Mouse (Mus musculus) thymus, postnatal 10 days (tissue): ENCODE results near the gene Qpct.

Source experiments
- DNase-seq, 2 experiments: peaks; one replicate each; pipeline ENCODE4 v3.0.0; 2021; ENCODE audit warnings: low spot score in 2 of 2

The Qpct gene

GRCm38 (mm10) chr17:79051606-79052005, at the start of gene Qpct:
Gene Qpct (plus strand): TSS chr17:79051906.
- DNase-seq: no peak

- no peak for DNase-seq
Observed at GRCm38 (mm10) chr17:79013625-79014024, 38.1 kb upstream of the Qpct start.

- no peak for DNase-seq
Observed at GRCm38 (mm10) chr17:79014911-79015685, 36.6 kb upstream of the Qpct start.

GRCm38 (mm10) chr17:79015831-79016230, 35.9 kb upstream of the Qpct start:
- DNase-seq: no peak

- DNase-seq: no peak
Observed at GRCm38 (mm10) chr17:79018422-79018821, 33.3 kb upstream of the Qpct start.

- no peak for DNase-seq
Observed at GRCm38 (mm10) chr17:79019726-79020207, 31.9 kb upstream of the Qpct start.

GRCm38 (mm10) chr17:79020208-79020983, 31.3 kb upstream of the Qpct start, which contains the start of gene Prkd3:
Gene Prkd3 (minus strand): TSS chr17:79020816.
- DNase-seq: peak; percentile 74 to 78

GRCm38 (mm10) chr17:79020984-79021335, 30.7 kb upstream of the Qpct start:
- DNase-seq: no peak

GRCm38 (mm10) chr17:79022746-79023145, 29.0 kb upstream of the Qpct start:
- DNase-seq: no peak

- DNase-seq: no peak
Observed at GRCm38 (mm10) chr17:79024544-79024943, 27.2 kb upstream of the Qpct start.

- no peak for DNase-seq
Observed at GRCm38 (mm10) chr17:79029226-79029625, 22.5 kb upstream of the Qpct start.

- DNase-seq: no peak
Observed at GRCm38 (mm10) chr17:79031569-79031968, 20.1 kb upstream of the Qpct start.

- no peak for DNase-seq
Observed at GRCm38 (mm10) chr17:79032782-79033181, 18.9 kb upstream of the Qpct start.

GRCm38 (mm10) chr17:79039660-79040059, 12.0 kb upstream of the Qpct start:
- no peak for DNase-seq

- no peak for DNase-seq
Observed at GRCm38 (mm10) chr17:79043705-79044104, 8.0 kb upstream of the Qpct start.

- peak; percentile 56 to 69 for DNase-seq
Observed at GRCm38 (mm10) chr17:79052088-79052812, 544 bp downstream of the Qpct start.

- DNase-seq: no peak
Observed at GRCm38 (mm10) chr17:79058271-79058670, 6.6 kb downstream of the Qpct start.

- DNase-seq: no peak
Observed at GRCm38 (mm10) chr17:79060221-79060620, 8.5 kb downstream of the Qpct start.

GRCm38 (mm10) chr17:79064250-79064649, 12.5 kb downstream of the Qpct start:
- DNase-seq: no peak

GRCm38 (mm10) chr17:79068581-79068980, 16.9 kb downstream of the Qpct start:
- no peak for DNase-seq

GRCm38 (mm10) chr17:79069019-79069418, 17.3 kb downstream of the Qpct start:
- DNase-seq: no peak
